Mouse (Mus musculus) embryonic facial prominence, embryonic 11.5 days (tissue): ENCODE results near the gene Hspbp1. TPM values are rescaled to one million over a fixed set of nuclear protein-coding genes. Genes with fewer than 3 reads are reported as not detected.

Experiments
- ATAC-seq: fragments of 200-750 bp; cut with Nextera tagmentation; replicated peaks from 2 replicates; pipeline ENCODE4 v1.8.0; 2017; ENCODE audit warnings: low read depth; ENCODE audit not compliant: insufficient number of reproducible peaks, low FRiP score, low TSS enrichment
- DNase-seq: peaks from one replicate; pipeline ENCODE4 v3.0.0-alpha.2; 2015; ENCODE audit warnings: low spot score
- H3K27ac ChIP-seq: fragments of 300-500 bp; sonication (generic); replicated peaks from 2 replicates; pipeline ENCODE4 v1.5.1; 2014; ENCODE audit warnings: mild to moderate bottlenecking, low read depth, low read length, control low read depth
- H3K27me3 ChIP-seq: fragments of 300-500 bp; sonication (generic); 2 replicates; pipeline ENCODE4 v1.6.1; 2014; ENCODE audit warnings: mild to moderate bottlenecking, low read length, moderate library complexity, mixed read lengths; ENCODE audit not compliant: control insufficient read depth, insufficient read depth
- H3K36me3 ChIP-seq: fragments of 300-500 bp; sonication (generic); replicated peaks from 2 replicates; pipeline ENCODE4 v1.6.1; 2014; ENCODE audit warnings: low read depth, mild to moderate bottlenecking, low read length, moderate library complexity, mixed read lengths; ENCODE audit not compliant: control insufficient read depth, insufficient read depth
- H3K4me1 ChIP-seq: fragments of 300-500 bp; sonication (generic); 2 replicates; pipeline ENCODE4 v1.6.1; 2014; ENCODE audit warnings: low read length, mixed read lengths; ENCODE audit not compliant: control insufficient read depth, insufficient read depth
- H3K4me2 ChIP-seq: fragments of 300-500 bp; sonication (generic); 2 replicates; pipeline ENCODE4 v1.6.1; 2014; ENCODE audit warnings: low read depth, mild to moderate bottlenecking, control low read depth, low read length, moderate library complexity
- H3K4me3 ChIP-seq: fragments of 300-500 bp; sonication (generic); 2 replicates; pipeline ENCODE4 v1.5.1; 2014; ENCODE audit warnings: low read depth, low read length, control low read depth
- H3K9ac ChIP-seq: fragments of 300-500 bp; sonication (generic); replicated peaks from 2 replicates; pipeline ENCODE4 v1.6.1; 2014; ENCODE audit warnings: mild to moderate bottlenecking, control low read depth, low read length
- H3K9me3 ChIP-seq: fragments of 300-500 bp; sonication (generic); replicated peaks from 2 replicates; pipeline ENCODE4 v1.6.1; 2016; ENCODE audit warnings: mild to moderate bottlenecking, low read length, inconsistent platforms, mixed read lengths; ENCODE audit not compliant: control insufficient read depth
- WGBS: fragments of 180-500 bp; shearing (Covaris S2); extraction: QIAGEN DNeasy Blood & Tissue Kit; methylation state at CpG from one replicate; pipeline ENCODE4 v1.1.7; 2014; 5-methylcytosine and 5-hydroxymethylcytosine counted together
- polyA plus RNA-seq: library from polyadenylated mRNA; unstranded; fragments of >200 nt; fragmentation: Nextera tagmentation; extraction: Ambion mirVana; gene quantifications from 2 replicates; pipeline ENCODE4 v1.2.1, GENCODE M21; 2014

The Hspbp1 gene
- polyA plus RNA-seq, 1 experiment from 2014 or later, result 102 TPM

- Histone ChIP-seq H3K4me2 (no peak overlapping the region), H3K9ac (no peak overlapping the region), H3K4me3 (no peak overlapping the region), H3K27me3 (no peaks in the 10 kb centered on the region), H3K36me3 (peaks cover 12% of the 10 kb centered on the region), H3K9me3 (no peaks in the 10 kb centered on the region), H3K27ac (no peak overlapping the region), H3K4me1 (no peaks in the 10 kb centered on the region)
- DNase-seq (no peak), ATAC-seq (no peak)
- 83% methylated on average over 5 of the region's 5 CpGs for WGBS
Observed at GRCm38 (mm10) chr7:4629586-4629985, 55.3 kb downstream of the Hspbp1 start.

- H3K4me3 ChIP-seq, result no peak overlapping the region
- H3K4me1 ChIP-seq, result no peaks in the 10 kb centered on the region
- no peaks in the 10 kb centered on the region; the same call in 1 of the 2 replicates for H3K36me3 ChIP-seq
- no peak overlapping the region for H3K27ac ChIP-seq
- DNase-seq, result no peak
- no peak overlapping the region for H3K9ac ChIP-seq
- 85% methylated on average over 2 of the region's 2 CpGs for WGBS
- H3K4me2 ChIP-seq, result no peak overlapping the region
- H3K9me3 ChIP-seq, result no peaks in the 10 kb centered on the region
- ATAC-seq, result no peak
- H3K27me3 ChIP-seq, result no peaks in the 10 kb centered on the region
Observed at GRCm38 (mm10) chr7:4625928-4626327, 58.9 kb downstream of the Hspbp1 start.

DNA sequence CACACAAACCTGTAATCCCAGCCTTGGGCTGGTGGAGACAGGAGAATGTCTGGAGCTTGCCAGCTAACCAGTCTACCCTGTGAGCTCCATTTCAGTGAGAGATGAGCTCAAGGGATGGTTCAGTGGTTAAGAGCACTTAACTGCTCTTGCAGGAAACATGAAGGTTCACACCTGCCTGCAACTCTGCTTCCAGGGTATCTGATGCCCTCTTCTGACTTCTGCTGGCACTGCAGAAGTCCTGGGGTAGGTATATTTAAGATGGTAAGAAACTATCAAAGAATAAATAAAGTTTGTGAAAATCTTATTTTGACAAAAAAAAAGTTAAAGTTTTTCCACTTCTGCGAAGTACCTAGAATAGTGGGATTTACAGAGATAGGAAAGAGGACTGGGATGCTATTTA is 60.5 kb downstream of the Hspbp1 start:
- DNase-seq, result no peak
- H3K4me1 ChIP-seq, result no peaks in the 10 kb centered on the region
- no peaks in the 10 kb centered on the region for H3K36me3 ChIP-seq
- no peak overlapping the region for H3K4me2 ChIP-seq
- H3K9me3 ChIP-seq, result no peaks in the 10 kb centered on the region
- H3K9ac ChIP-seq, result no peak overlapping the region
- no peak overlapping the region for H3K27ac ChIP-seq
- no peak overlapping the region for H3K4me3 ChIP-seq
- WGBS, result 55% methylated on average over 1 of the region's 1 CpGs
- ATAC-seq, result no peak
- H3K27me3 ChIP-seq, result no peaks in the 10 kb centered on the region

DNA sequence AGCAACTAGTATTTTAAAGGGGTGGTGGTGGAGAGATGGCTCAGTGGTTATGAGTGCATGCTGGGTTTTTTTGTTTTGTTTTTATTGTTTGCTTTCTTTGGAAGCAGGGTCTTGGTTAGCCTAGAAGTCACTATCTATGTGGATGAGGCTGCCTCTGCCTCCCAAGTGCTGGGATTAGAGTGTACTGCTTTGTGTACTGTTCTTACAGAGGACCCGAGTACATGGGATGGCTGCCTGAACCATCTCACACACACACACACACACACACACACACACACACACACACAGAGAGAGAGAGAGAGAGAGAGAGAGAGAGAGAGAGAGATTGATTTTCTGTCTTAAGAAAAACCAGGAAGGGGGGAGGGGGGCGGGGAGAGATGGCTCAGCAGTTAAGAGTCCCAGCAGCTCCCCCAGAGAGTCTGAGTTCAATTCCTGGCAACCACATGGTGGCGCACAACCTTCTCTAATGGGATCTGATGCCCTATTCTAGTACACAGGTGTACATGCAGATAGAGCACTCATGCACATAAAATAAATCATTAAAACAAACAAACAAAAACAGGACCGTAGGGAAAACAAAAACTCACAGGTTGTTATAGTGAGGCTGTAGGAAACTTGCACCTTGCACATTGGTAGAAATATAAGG is 61.2 kb downstream of the Hspbp1 start:
- Histone ChIP-seq H3K36me3 (no peaks in the 10 kb centered on the region), H3K4me1 (no peaks in the 10 kb centered on the region), H3K4me2 (no peak overlapping the region), H3K27ac (no peak overlapping the region), H3K27me3 (no peaks in the 10 kb centered on the region), H3K4me3 (no peak overlapping the region), H3K9me3 (no peaks in the 10 kb centered on the region), H3K9ac (no peak overlapping the region)
- ATAC-seq (no peak; the same call in 1 of the 2 replicates), DNase-seq (peak; percentile 61)
- 39% methylated on average over 3 of the region's 4 CpGs for WGBS

DNA sequence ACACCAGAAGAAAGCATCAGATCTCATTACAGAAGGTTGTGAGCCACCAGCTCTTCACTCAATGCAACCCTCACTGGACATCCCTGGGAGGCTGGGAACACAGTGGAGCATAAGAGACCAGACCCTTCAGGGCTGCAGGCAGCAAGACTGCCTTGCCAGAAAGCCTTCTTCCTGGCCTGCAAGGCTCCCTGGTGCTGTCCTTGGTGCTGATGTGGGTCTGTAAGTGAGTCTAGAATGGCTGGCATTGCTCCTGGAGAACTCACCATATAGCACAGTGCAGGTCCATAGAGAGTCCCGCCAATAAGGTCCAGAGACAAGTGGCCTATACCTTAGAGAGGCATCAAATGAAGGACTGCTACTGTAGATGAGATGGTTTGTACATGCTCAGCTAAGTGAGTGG is 64.9 kb downstream of the Hspbp1 start:
- no peak overlapping the region for H3K4me3 ChIP-seq
- no peak overlapping the region for H3K9ac ChIP-seq
- no peaks in the 10 kb centered on the region for H3K36me3 ChIP-seq
- no peak overlapping the region for H3K4me2 ChIP-seq
- ATAC-seq (no peak), DNase-seq (peak; percentile 80)
- H3K9me3 ChIP-seq, result no peaks in the 10 kb centered on the region
- H3K27ac ChIP-seq, result no peak overlapping the region
- no peaks in the 10 kb centered on the region for H3K27me3 ChIP-seq
- no peaks in the 10 kb centered on the region for H3K4me1 ChIP-seq
- 37% methylated on average over 1 of the region's 1 CpGs for WGBS

GRCm38 (mm10) chr7:4613740-4614403 is 71.0 kb downstream of the Hspbp1 start:
- Histone ChIP-seq H3K4me3 (no peak overlapping the region), H3K27ac (no peak overlapping the region), H3K9ac (no peak overlapping the region), H3K9me3 (no peaks in the 10 kb centered on the region), H3K36me3 (no peaks in the 10 kb centered on the region), H3K27me3 (no peaks in the 10 kb centered on the region), H3K4me2 (no peak overlapping the region), H3K4me1 (no peaks in the 10 kb centered on the region)
- 79% methylated on average over 14 of the region's 14 CpGs for WGBS
- no peak for DNase-seq
- ATAC-seq, result no peak

- WGBS, result 69% methylated on average over 1 of the region's 1 CpGs
Observed at GRCm38 (mm10) chr7:4612956-4613355, 71.9 kb downstream of the Hspbp1 start.

GRCm38 (mm10) chr7:4612386-4612785 is 72.5 kb downstream of the Hspbp1 start:
- Histone ChIP-seq H3K27ac (no peak overlapping the region), H3K36me3 (no peaks in the 10 kb centered on the region), H3K27me3 (no peaks in the 10 kb centered on the region), H3K4me3 (no peak overlapping the region), H3K4me2 (no peak overlapping the region), H3K9me3 (no peaks in the 10 kb centered on the region), H3K9ac (no peak overlapping the region), H3K4me1 (no peaks in the 10 kb centered on the region)
- 63% methylated on average over 8 of the region's 8 CpGs for WGBS
- ATAC-seq (no peak), DNase-seq (no peak)

More at GRCm38 (mm10) chr7:4612956-4613355, 71.9 kb downstream of the Hspbp1 start:
- H3K9me3 ChIP-seq, result no peaks in the 10 kb centered on the region
- no peaks in the 10 kb centered on the region for H3K4me1 ChIP-seq
- H3K27me3 ChIP-seq, result no peaks in the 10 kb centered on the region
- H3K4me3 ChIP-seq, result no peak overlapping the region
- no peak overlapping the region for H3K27ac ChIP-seq
- no peaks in the 10 kb centered on the region for H3K36me3 ChIP-seq
- DNase-seq, result no peak
- no peak overlapping the region for H3K4me2 ChIP-seq
- no peak for ATAC-seq
- H3K9ac ChIP-seq, result no peak overlapping the region
